Mouse (Mus musculus) cerebellum, adult 2 months (tissue): ENCODE measurements around the gene Lman1l.

Source experiments
- CTCF ChIP-seq: fragments of 200-500 bp; IDR thresholded peaks from 2 replicates; pipeline ENCODE4 v1.5.1; 2011; ENCODE audit warnings: low read depth, mild to moderate bottlenecking, control low read depth, low read length, moderate library complexity, borderline replicate concordance; ENCODE audit not compliant: insufficient read depth
- POLR2A ChIP-seq: fragments of 200-500 bp; IDR thresholded peaks from 2 replicates; pipeline ENCODE4 v1.6.1; 2011; ENCODE audit warnings: low read length, control low read depth, borderline replicate concordance; ENCODE audit not compliant: insufficient read depth

- TF ChIP-seq CTCF (no peak), POLR2A (no peak)
Observed at GRCm38 (mm10) chr9:57620674-57621073, at the start of gene Lman1l.
